Mouse (Mus musculus): Measurements from ENCODE around the gene Rnf20. TPM values are rescaled to one million over a fixed set of nuclear protein-coding genes. Genes with fewer than 3 reads are reported as not detected.

Gene Rnf20
- total and polyA plus RNA-seq, 3 experiments = 40.8 to 58.1 (median 43.1) TPM

DNA sequence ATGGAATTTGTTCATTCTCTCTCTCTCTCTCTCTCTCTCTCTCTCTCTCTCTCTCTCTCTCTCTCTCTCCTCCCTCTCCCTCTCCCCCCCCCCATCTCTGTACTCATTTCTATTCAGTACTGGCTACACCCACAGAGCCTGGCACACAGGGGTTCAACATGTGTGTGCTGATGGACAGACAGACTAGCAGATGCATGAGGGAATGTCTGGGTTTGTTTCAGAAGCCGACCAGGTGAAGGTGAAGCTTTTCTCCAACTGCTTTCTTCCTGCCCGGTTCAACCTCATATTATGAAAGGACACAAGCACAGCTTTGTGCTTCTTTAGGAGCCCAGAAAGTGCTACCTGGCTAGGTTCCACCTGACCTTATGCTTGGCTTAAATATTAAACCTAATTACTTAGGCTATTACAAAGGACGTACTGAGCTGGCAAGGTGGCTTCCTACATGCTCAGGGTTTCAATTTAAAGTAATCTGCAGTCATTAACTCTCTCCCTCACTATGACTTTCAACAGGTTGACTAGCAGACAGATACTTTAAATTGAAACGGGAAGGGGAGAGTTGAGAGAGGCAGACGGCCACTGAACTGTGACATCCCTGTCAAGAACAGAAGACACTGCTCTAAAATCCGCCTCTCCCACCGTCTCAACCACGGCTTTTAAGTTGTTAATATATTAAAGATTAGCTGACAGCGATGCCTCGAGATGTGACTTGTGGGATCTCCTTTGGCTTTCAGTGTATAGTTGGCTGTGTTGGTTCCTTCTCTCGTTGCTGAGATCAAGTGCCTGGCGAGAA lies 59.8 kb downstream of the Rnf20 start:
- no peak for DNase-seq (ENCODE audit: low read depth, low spot score)
- no peaks in the 10 kb centered on the region for H3K79me2 ChIP-seq (ENCODE audit: control insufficient read depth, insufficient read depth, low read length, poor library complexity)
- no peak overlapping the region for H3K4me3 ChIP-seq (ENCODE audit: control insufficient read depth in 1 of 2, insufficient read depth in 1 of 2, low read depth in 2 of 2, low read length in 2 of 2)
- peaks cover 2 to 4% of the 10 kb centered on the region in 2 experiments; a peak in 3 of 4 replicates for H3K27me3 ChIP-seq (ENCODE audit: control insufficient read depth in 1 of 2, insufficient read depth in 2 of 2, low read length in 2 of 2)
- no peaks in the 10 kb centered on the region for H3K9me3 ChIP-seq (replicated peaks; ENCODE audit: insufficient read depth, low read length)
- no peak for TF ChIP-seq JUND (IDR thresholded peaks at IDR 0.05; ENCODE audit: low read depth, low read length)
- TF ChIP-seq POLR2AphosphoS2 (IDR thresholded peaks at IDR 0.05; ENCODE audit: low read length) = no peak
- no peak for TF ChIP-seq MAFK (IDR thresholded peaks at IDR 0.05; ENCODE audit: borderline replicate concordance, low read depth, low read length)
- TF ChIP-seq CTCF (IDR thresholded peaks at IDR 0.05 in 2 of 3, conservative IDR thresholded peaks at IDR 0.05 in 1 of 3; ENCODE audit: control insufficient read depth in 1 of 3, insufficient read depth in 1 of 3, low read depth in 2 of 3, low read length in 3 of 3, poor library complexity in 1 of 3, severe bottlenecking in 1 of 3) = no peak
- no peak for TF ChIP-seq SMC3 (IDR thresholded peaks at IDR 0.05; ENCODE audit: low read depth, low read length)
- no peak for TF ChIP-seq TBP (IDR thresholded peaks at IDR 0.05; ENCODE audit: low read depth, low read length)
- TF ChIP-seq ETS1 (IDR thresholded peaks at IDR 0.05; ENCODE audit: low read depth, low read length) = no peak
- TF ChIP-seq ZC3H11A (IDR thresholded peaks at IDR 0.05; ENCODE audit: low read depth, low read length) = no peak
- TF ChIP-seq RAD21 (IDR thresholded peaks at IDR 0.05; ENCODE audit: low read depth, low read length) = no peak
- TF ChIP-seq MAX (IDR thresholded peaks at IDR 0.05; ENCODE audit: low read length) = no peak
- TF ChIP-seq USF1 (IDR thresholded peaks at IDR 0.05; ENCODE audit: low read depth, low read length) = no peak
- no peak for TF ChIP-seq USF2 (IDR thresholded peaks at IDR 0.05; ENCODE audit: borderline replicate concordance in 1 of 2, insufficient read depth in 1 of 2, low read depth in 1 of 2, low read length in 2 of 2)
- no peak for TF ChIP-seq MYC (IDR thresholded peaks at IDR 0.05; ENCODE audit: low read depth, low read length)
- no peak for TF ChIP-seq UBTF (IDR thresholded peaks at IDR 0.05; ENCODE audit: borderline replicate concordance, insufficient read depth, low read depth, low read length)
- TF ChIP-seq TAL1 (IDR thresholded peaks at IDR 0.05; ENCODE audit: low read length) = no peak
- TF ChIP-seq MYB (IDR thresholded peaks at IDR 0.05; ENCODE audit: low read depth, low read length) = no peak
- TF ChIP-seq MAZ (IDR thresholded peaks at IDR 0.05; ENCODE audit: low read depth, low read length) = no peak
- no peak for TF ChIP-seq NELFE (IDR thresholded peaks at IDR 0.05; ENCODE audit: low read depth, low read length)
- no peak for TF ChIP-seq TCF12 (IDR thresholded peaks at IDR 0.05; ENCODE audit: low read depth, low read length)
- no peaks in the 10 kb centered on the region for H3K4me1 ChIP-seq (ENCODE audit: control insufficient read depth in 1 of 2, insufficient read depth in 2 of 2, low read length in 2 of 2)
- no peaks in the 10 kb centered on the region for H3K36me3 ChIP-seq (ENCODE audit: control insufficient read depth in 1 of 2, insufficient read depth in 2 of 2, low read length in 2 of 2)
- no peak overlapping the region for H3K27ac ChIP-seq (ENCODE audit: control insufficient read depth, low read depth, low read length)
- H3K9ac ChIP-seq (ENCODE audit: control insufficient read depth, low read depth, low read length, poor library complexity, severe bottlenecking) = no peak overlapping the region

Other genes with a start within 250 kb of the Rnf20 start
- gene Acnat2, start 223.9 kb upstream of the Rnf20 start, total RNA-seq (2012; rRNA removed) = not detected in 2 replicates
- gene Acnat2, start 223.9 kb upstream of the Rnf20 start, polyA plus RNA-seq (2012; ENCODE audit: insufficient read depth in 1 of 2, insufficient read length in 2 of 2, low read depth in 1 of 2, low replicate concordance in 2 of 2, missing spikeins in 1 of 2) = not detected
- not detected in 2 replicates for gene Acnat1, start 158.1 kb upstream of the Rnf20 start, total RNA-seq (2012; rRNA removed)
- gene Acnat1, start 158.1 kb upstream of the Rnf20 start, polyA plus RNA-seq (2012; ENCODE audit: insufficient read depth in 1 of 2, insufficient read length in 2 of 2, low read depth in 1 of 2, low replicate concordance in 2 of 2, missing spikeins in 1 of 2) = not detected
- gene Baat, start 125.4 kb upstream of the Rnf20 start, total RNA-seq (2012; rRNA removed) = not detected in 2 replicates
- under 1 TPM in 1 of 2 experiments, not detected in 1; 0.15 TPM for gene Baat, start 125.4 kb upstream of the Rnf20 start, polyA plus RNA-seq (2012; ENCODE audit: insufficient read depth in 1 of 2, insufficient read length in 2 of 2, low read depth in 1 of 2, low replicate concordance in 2 of 2, missing spikeins in 1 of 2)
- gene Mrpl50, start 110.9 kb upstream of the Rnf20 start, total RNA-seq (2012; rRNA removed) = 34.7 and 39.1 TPM in 2 replicates
- 10 to 100 TPM in 1 of 2 experiments, not detected in 1; 54.5 TPM for gene Mrpl50, start 110.9 kb upstream of the Rnf20 start, polyA plus RNA-seq (2012; ENCODE audit: insufficient read depth in 1 of 2, insufficient read length in 2 of 2, low read depth in 1 of 2, low replicate concordance in 2 of 2, missing spikeins in 1 of 2)
- 4.4 and 5.3 TPM in 2 replicates for gene Zfp189, start 110.8 kb upstream of the Rnf20 start, total RNA-seq (2012; rRNA removed)
- 1 to 10 TPM in 1 of 2 experiments, not detected in 1; 3.3 TPM for gene Zfp189, start 110.8 kb upstream of the Rnf20 start, polyA plus RNA-seq (2012; ENCODE audit: insufficient read depth in 1 of 2, insufficient read length in 2 of 2, low read depth in 1 of 2, low replicate concordance in 2 of 2, missing spikeins in 1 of 2)
- not detected in 2 replicates for gene Aldob, start 82.5 kb upstream of the Rnf20 start, total RNA-seq (2012; rRNA removed)
- not detected for gene Aldob, start 82.5 kb upstream of the Rnf20 start, polyA plus RNA-seq (2012; ENCODE audit: insufficient read depth in 1 of 2, insufficient read length in 2 of 2, low read depth in 1 of 2, low replicate concordance in 2 of 2, missing spikeins in 1 of 2)
- gene Tmem246, start 34.1 kb upstream of the Rnf20 start, total RNA-seq (2012; rRNA removed) = 2.6 and 2.9 TPM in 2 replicates
- 10 to 100 TPM in 1 of 2 experiments, not detected in 1; 11.1 TPM for gene Tmem246, start 34.1 kb upstream of the Rnf20 start, polyA plus RNA-seq (2012; ENCODE audit: insufficient read depth in 1 of 2, insufficient read length in 2 of 2, low read depth in 1 of 2, low replicate concordance in 2 of 2, missing spikeins in 1 of 2)
- gene Ppp3r2, start 50.0 kb downstream of the Rnf20 start, total RNA-seq (2012; rRNA removed) = not detected in 2 replicates
- not detected for gene Ppp3r2, start 50.0 kb downstream of the Rnf20 start, polyA plus RNA-seq (2012; ENCODE audit: insufficient read depth in 1 of 2, insufficient read length in 2 of 2, low read depth in 1 of 2, low replicate concordance in 2 of 2, missing spikeins in 1 of 2)
- 0.03 and 0.04 TPM in 2 replicates for gene Grin3a, start 213.7 kb downstream of the Rnf20 start, total RNA-seq (2012; rRNA removed)
- under 1 TPM in 1 of 2 experiments, not detected in 1; 0.10 TPM for gene Grin3a, start 213.7 kb downstream of the Rnf20 start, polyA plus RNA-seq (2012; ENCODE audit: insufficient read depth in 1 of 2, insufficient read length in 2 of 2, low read depth in 1 of 2, low replicate concordance in 2 of 2, missing spikeins in 1 of 2)

Data from MEL (cell line).